Mouse (Mus musculus) liver, embryonic 14.5 days (tissue): ENCODE data around the gene A1cf. TPM values are rescaled to one million over a fixed set of nuclear protein-coding genes. Genes with fewer than 3 reads are reported as not detected.

Source experiments
- ATAC-seq: fragments of 200-750 bp; cut with Nextera tagmentation; 2 replicates; pipeline ENCODE4 v1.8.0; 2017; ENCODE audit warnings: moderate number of reproducible peaks, mild to moderate bottlenecking, moderate library complexity; ENCODE audit not compliant: insufficient read depth
- DNase-seq, 3 experiments: peaks; one replicate each; pipeline ENCODE4 v3.0.0-alpha.2; 2012 to 2013; ENCODE audit warnings: low read depth in 3 of 3, low spot score in 3 of 3
- H3K27ac ChIP-seq: fragments of 300-500 bp; sonication (generic); 2 replicates; pipeline ENCODE4 v1.5.1; 2014; ENCODE audit warnings: moderate library complexity, mild to moderate bottlenecking, control low read depth, inconsistent platforms
- H3K27me3 ChIP-seq: fragments of 300-500 bp; sonication (generic); 2 replicates; pipeline ENCODE4 v1.6.1; 2014; ENCODE audit warnings: mild to moderate bottlenecking, low read length, moderate library complexity; ENCODE audit not compliant: control insufficient read depth, insufficient read depth
- H3K36me3 ChIP-seq: fragments of 300-500 bp; sonication (generic); replicated peaks from 2 replicates; pipeline ENCODE4 v1.6.1; 2014; ENCODE audit warnings: low read depth; ENCODE audit not compliant: control insufficient read depth, insufficient read depth
- H3K4me1 ChIP-seq, 2 experiments: fragments of 200-500 bp in 1 of 2; fragments of 300-500 bp in 1 of 2; sonication (generic) in 1 of 2; replicated peaks; 2 replicates each; pipeline ENCODE4 v1.6.1; 2012 to 2014; ENCODE audit warnings: antibody characterized with exemption in 1 of 2, inconsistent platforms in 1 of 2, low read length in 1 of 2; ENCODE audit not compliant: control insufficient read depth in 2 of 2, insufficient read depth in 2 of 2
- H3K4me2 ChIP-seq: fragments of 300-500 bp; sonication (generic); 2 replicates; pipeline ENCODE4 v1.6.1; 2014; ENCODE audit warnings: low read depth, mild to moderate bottlenecking, control low read depth, moderate library complexity
- H3K4me3 ChIP-seq, 2 experiments: fragments of 200-500 bp in 1 of 2; fragments of 300-500 bp in 1 of 2; sonication (generic) in 1 of 2; 2 replicates each; pipeline ENCODE4 v1.5.1; 2012 to 2014; ENCODE audit warnings: low read depth in 2 of 2, low read length in 2 of 2, mild to moderate bottlenecking in 2 of 2, control low read depth in 1 of 2, inconsistent platforms in 1 of 2, moderate library complexity in 1 of 2; ENCODE audit not compliant: insufficient read depth in 1 of 2
- H3K9ac ChIP-seq: fragments of 300-500 bp; sonication (generic); replicated peaks from 2 replicates; pipeline ENCODE4 v1.6.1; 2014; ENCODE audit warnings: mild to moderate bottlenecking, control low read depth, moderate library complexity
- H3K9me3 ChIP-seq: fragments of 300-500 bp; sonication (generic); 2 replicates; pipeline ENCODE4 v1.6.1; 2016; ENCODE audit warnings: low read length, mixed read lengths; ENCODE audit not compliant: control insufficient read depth
- CTCF ChIP-seq: IDR thresholded peaks from 2 replicates; pipeline ENCODE4 v1.5.1; 2016; ENCODE audit warnings: antibody characterized with exemption, low read depth, control low read depth
- EP300 ChIP-seq: IDR thresholded peaks from 2 replicates; pipeline ENCODE4 v1.6.1; 2016; ENCODE audit warnings: antibody characterized with exemption, low read depth
- WGBS: fragments of 180-500 bp; shearing (Covaris S2); extraction: QIAGEN DNeasy Blood & Tissue Kit; methylation state at CpG from one replicate; pipeline ENCODE4 v1.1.7; 2014; ENCODE audit not compliant: insufficient replicate concordance; 5-methylcytosine and 5-hydroxymethylcytosine counted together
- polyA plus RNA-seq, 2 experiments: library from polyadenylated mRNA; depleted of rRNA in 1 of 2; stranded (reverse) in 1 of 2; unstranded in 1 of 2; fragments of >200 nt; fragmentation: Nextera tagmentation in 1 of 2; extraction: Ambion mirVana in 1 of 2; gene quantifications; 2 replicates each; pipeline versions ENCODE4 v1.2.1 to v1.2.3; 2012 to 2014

The A1cf gene
- polyA plus RNA-seq, 2 experiments = 3.4 to 6.3 TPM

DNA sequence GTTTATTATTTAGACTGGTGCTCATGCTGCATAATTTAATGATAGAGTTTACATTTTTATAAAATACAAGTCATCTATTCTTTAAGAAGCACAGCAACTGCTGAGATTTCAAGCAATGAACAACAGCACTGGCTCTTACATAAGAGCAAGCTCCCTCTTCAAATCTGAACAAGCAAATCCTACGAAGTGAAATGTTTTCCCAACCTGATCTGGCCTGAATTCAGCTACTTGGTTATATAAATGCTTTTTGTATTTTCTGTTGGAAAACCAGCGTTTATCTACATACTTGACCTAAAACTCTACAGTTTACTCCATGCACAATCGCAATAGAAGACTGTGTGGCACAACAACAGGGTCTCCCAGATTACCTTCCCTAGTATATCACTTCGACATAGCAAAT is 488 bp upstream of the A1cf start:
- TF ChIP-seq CTCF (no peak), EP300 (no peak)
- H3K4me2 ChIP-seq = peak overlapping the region; percentile 25; the same call in 1 of the 2 replicates
- WGBS = 51% methylated on average over 4 of the region's 4 CpGs
- no peak overlapping the region for H3K27ac ChIP-seq
- H3K4me3 ChIP-seq = no peak overlapping the region
- no peaks in the 10 kb centered on the region for H3K4me1 ChIP-seq
- ATAC-seq (no peak), DNase-seq (no peak)
- no peaks in the 10 kb centered on the region for H3K27me3 ChIP-seq
- H3K9ac ChIP-seq = no peak overlapping the region
- H3K9me3 ChIP-seq = no peaks in the 10 kb centered on the region
- H3K36me3 ChIP-seq = no peaks in the 10 kb centered on the region

DNA sequence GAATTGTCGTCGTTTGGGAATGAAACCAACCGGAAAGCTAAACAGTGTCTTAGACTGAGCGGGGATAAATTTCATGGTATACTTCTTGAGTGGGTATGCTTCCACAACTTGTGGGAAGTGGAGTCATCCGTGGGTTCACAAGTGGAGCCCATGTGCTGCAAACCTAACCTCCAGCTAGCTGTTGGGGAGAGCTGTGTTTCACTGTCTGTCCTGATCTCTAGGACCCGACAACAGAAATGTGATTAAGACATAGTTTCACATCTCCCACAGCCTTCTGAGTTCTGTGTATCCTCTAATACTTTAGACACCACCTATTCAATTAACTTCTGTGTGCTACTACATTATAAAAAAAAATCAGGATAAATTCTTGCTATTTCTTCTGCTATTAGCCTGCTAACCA is 407 bp downstream of the A1cf start:
- no peaks in the 10 kb centered on the region for H3K9me3 ChIP-seq
- H3K36me3 ChIP-seq = no peaks in the 10 kb centered on the region
- H3K4me2 ChIP-seq = no peak overlapping the region
- 61% methylated on average over 6 of the region's 6 CpGs for WGBS
- DNase-seq (no peak), ATAC-seq (no peak)
- TF ChIP-seq EP300 = no peak
- TF ChIP-seq CTCF = no peak
- no peaks in the 10 kb centered on the region for H3K27me3 ChIP-seq
- H3K9ac ChIP-seq = no peak overlapping the region
- no peak overlapping the region for H3K27ac ChIP-seq
- H3K4me3 ChIP-seq = peak overlapping the region; percentile 46 to 68
- no peaks in the 10 kb centered on the region for H3K4me1 ChIP-seq

DNA sequence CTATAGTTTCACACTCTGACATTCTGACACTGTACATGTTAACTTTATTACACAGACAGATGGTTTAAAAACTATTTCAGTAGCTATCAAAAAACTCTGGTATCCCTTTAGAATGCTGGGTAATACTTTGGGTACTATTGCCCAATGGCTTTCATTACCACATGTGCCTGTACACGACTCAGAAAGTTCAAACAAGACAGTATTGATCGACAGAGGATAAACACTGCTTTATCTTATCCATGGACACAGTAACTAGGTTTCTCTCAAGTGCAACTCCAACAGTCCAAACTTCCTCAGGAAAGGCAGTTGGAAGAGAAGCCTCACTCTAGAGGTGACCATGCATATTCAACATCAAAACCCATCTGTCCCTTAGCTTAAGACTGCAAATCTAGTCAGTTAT is 2.8 kb downstream of the A1cf start:
- Histone ChIP-seq H3K4me3 (no peak overlapping the region), H3K9ac (no peak overlapping the region), H3K9me3 (no peaks in the 10 kb centered on the region), H3K36me3 (no peaks in the 10 kb centered on the region), H3K27me3 (no peaks in the 10 kb centered on the region), H3K4me2 (no peak overlapping the region; the same call in 1 of the 2 replicates), H3K27ac (no peak overlapping the region), H3K4me1 (no peaks in the 10 kb centered on the region)
- ATAC-seq (no peak), DNase-seq (peak; percentile 10 to 14 (median 11))
- no peak for TF ChIP-seq CTCF
- no peak for TF ChIP-seq EP300
- WGBS = 37% methylated on average over 2 of the region's 2 CpGs

DNA sequence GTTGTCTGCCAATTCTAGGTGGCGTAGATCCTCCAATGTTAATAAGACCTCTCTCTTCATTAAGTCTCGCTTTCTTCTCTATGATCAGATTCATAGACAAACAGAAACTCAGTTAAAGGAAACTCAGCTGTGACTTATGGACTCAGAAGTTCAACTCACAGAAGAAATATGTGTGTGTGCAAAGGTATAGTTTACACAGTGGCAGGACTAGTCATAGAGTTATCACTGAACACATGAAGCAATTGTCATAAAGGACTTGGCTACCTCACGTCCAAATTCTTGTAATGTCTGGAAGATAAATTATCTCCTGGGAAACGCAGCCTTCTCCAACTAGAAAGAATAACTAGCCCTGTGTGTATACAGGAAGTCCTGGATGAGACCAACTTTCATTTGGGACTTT is 9.4 kb downstream of the A1cf start:
- H3K9ac ChIP-seq = no peak overlapping the region
- H3K4me2 ChIP-seq = no peak overlapping the region
- H3K4me1 ChIP-seq = no peaks in the 10 kb centered on the region
- H3K27me3 ChIP-seq = no peaks in the 10 kb centered on the region
- no peak overlapping the region for H3K4me3 ChIP-seq
- DNase-seq (no peak), ATAC-seq (no peak)
- H3K36me3 ChIP-seq = no peaks in the 10 kb centered on the region
- no peak overlapping the region for H3K27ac ChIP-seq
- TF ChIP-seq EP300 = no peak
- TF ChIP-seq CTCF = no peak
- H3K9me3 ChIP-seq = no peaks in the 10 kb centered on the region
- whole genome bisulfite sequencing = 47% methylated on average over 4 of the region's 4 CpGs

DNA sequence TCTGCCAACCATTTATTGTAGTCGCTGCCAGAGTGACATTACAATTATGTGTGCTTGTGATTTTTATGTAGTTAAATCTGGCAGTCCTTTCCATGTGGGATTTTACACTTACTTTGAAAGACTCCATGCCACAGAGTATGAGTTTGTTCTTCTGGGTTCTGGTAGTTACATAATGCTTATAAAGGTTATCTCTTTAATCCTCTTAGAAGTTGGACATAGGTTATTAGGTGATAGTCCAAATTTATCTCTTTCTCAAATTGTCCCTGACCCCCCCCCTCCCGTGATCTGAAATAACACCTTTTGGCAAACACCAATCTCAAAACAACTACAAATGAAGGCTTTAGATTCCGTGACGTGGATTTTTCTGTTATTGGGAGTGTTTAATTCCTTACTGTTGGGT is 16.0 kb downstream of the A1cf start:
- WGBS = 61% methylated on average over 4 of the region's 4 CpGs

More for the DNA sequence above, 16.0 kb downstream of the A1cf start:
- H3K4me1 ChIP-seq = no peaks in the 10 kb centered on the region
- no peak overlapping the region for H3K4me2 ChIP-seq
- H3K27ac ChIP-seq = no peak overlapping the region
- no peaks in the 10 kb centered on the region for H3K27me3 ChIP-seq
- DNase-seq (no peak), ATAC-seq (no peak)
- H3K4me3 ChIP-seq = no peak overlapping the region
- no peak for TF ChIP-seq EP300
- no peak for TF ChIP-seq CTCF
- no peaks in the 10 kb centered on the region for H3K9me3 ChIP-seq
- H3K9ac ChIP-seq = no peak overlapping the region
- H3K36me3 ChIP-seq = no peaks in the 10 kb centered on the region
